Mouse (Mus musculus) liver, embryonic 13.5 days (tissue): Measurements from ENCODE around the gene Wrap53. TPM values are rescaled to one million over a fixed set of nuclear protein-coding genes. Genes with fewer than 3 reads are reported as not detected.
A peak's percentile ranks its signal among the peaks of the same experiment; 100 is the strongest.
"Not testable (repeated sequence)": the region's sequence is repeated elsewhere in the genome, so short reads cannot be mapped to it uniquely, and the experiment has no call there.

ENCODE experiments used
- ATAC-seq: fragments of 200-750 bp; cut with Nextera tagmentation; 2 replicates; pipeline ENCODE4 v1.8.0; 2017; ENCODE audit warnings: low read depth, mild to moderate bottlenecking, moderate number of reproducible peaks, moderate library complexity
- DNase-seq: peaks from one replicate; pipeline ENCODE4 v3.0.0; 2022
- H3K27ac ChIP-seq: fragments of 300-500 bp; sonication (generic); 2 replicates; pipeline ENCODE4 v1.5.1; 2015; ENCODE audit warnings: moderate library complexity, mild to moderate bottlenecking, inconsistent platforms
- H3K27me3 ChIP-seq: fragments of 300-500 bp; sonication (generic); 2 replicates; pipeline ENCODE4 v1.6.1; 2015; ENCODE audit warnings: mild to moderate bottlenecking, inconsistent platforms
- H3K36me3 ChIP-seq: fragments of 300-500 bp; sonication (generic); 2 replicates; pipeline ENCODE4 v1.6.1; 2015; ENCODE audit warnings: mild to moderate bottlenecking, inconsistent platforms
- H3K4me1 ChIP-seq: fragments of 300-500 bp; sonication (generic); replicated peaks from 2 replicates; pipeline ENCODE4 v1.6.1; 2015; ENCODE audit warnings: inconsistent platforms
- H3K4me2 ChIP-seq: fragments of 300-500 bp; sonication (generic); 2 replicates; pipeline ENCODE4 v1.6.1; 2015; ENCODE audit warnings: inconsistent platforms, mild to moderate bottlenecking, moderate library complexity
- H3K4me3 ChIP-seq: fragments of 300-500 bp; sonication (generic); replicated peaks from 2 replicates; pipeline ENCODE4 v1.5.1; 2015; ENCODE audit warnings: mild to moderate bottlenecking, inconsistent platforms
- H3K9ac ChIP-seq: fragments of 300-500 bp; sonication (generic); 2 replicates; pipeline ENCODE4 v1.6.1; 2015; ENCODE audit warnings: mild to moderate bottlenecking, inconsistent platforms
- H3K9me3 ChIP-seq: fragments of 300-500 bp; sonication (generic); replicated peaks from 2 replicates; pipeline ENCODE4 v1.6.1; 2016; ENCODE audit warnings: inconsistent platforms
- WGBS: fragments of 180-500 bp; shearing (Covaris S2); methylation state at CpG from one replicate; pipeline ENCODE4 v1.1.7; 2015; ENCODE audit not compliant: insufficient replicate concordance; 5-methylcytosine and 5-hydroxymethylcytosine counted together
- polyA plus RNA-seq: library from polyadenylated mRNA; unstranded; fragments of >200 nt; fragmentation: Nextera tagmentation; extraction: Ambion mirVana; gene quantifications from 2 replicates; pipeline ENCODE4 v1.2.1, GENCODE M21; 2015

Gene Wrap53
- 23.1 and 23.7 TPM in 2 replicates for polyA plus RNA-seq

GRCm38 (mm10) chr11:69580091-69580514 is at the start of gene Wrap53, which contains the start of gene Trp53:
Gene Wrap53, minus strand, starts transcription at chr11:69580255.
Gene Trp53, plus strand, starts transcription at chr11:69580359.
- peak; percentile 55 for ATAC-seq
- Histone ChIP-seq H3K27ac (peak within 1 kb of the TSS; percentile 96), H3K9ac (peak within 1 kb of the TSS; percentile 88), H3K4me1 (peaks cover 71% of the 10 kb centered on the region), H3K9me3 (no peaks in the 10 kb centered on the region), H3K36me3 (peaks cover 38% of the 10 kb centered on the region), H3K4me3 (peak within 1 kb of the TSS; percentile 76), H3K4me2 (peak within 1 kb of the TSS; percentile 93), H3K27me3 (no peaks in the 10 kb centered on the region)
- peak; percentile 89 for DNase-seq
- under 1% methylated on average over 13 of the region's 13 CpGs for WGBS

- H3K4me3 ChIP-seq: no peak overlapping the region
- no peaks in the 10 kb centered on the region for H3K36me3 ChIP-seq
- whole genome bisulfite sequencing: 53% methylated on average over 1 of the region's 1 CpGs
- H3K27me3 ChIP-seq: no peaks in the 10 kb centered on the region
- ATAC-seq (no peak), DNase-seq (no peak)
- no peak overlapping the region for H3K4me2 ChIP-seq
- H3K27ac ChIP-seq: no peak overlapping the region
- H3K9ac ChIP-seq: no peak overlapping the region
- H3K9me3 ChIP-seq: no peaks in the 10 kb centered on the region
- peaks cover 28% of the 10 kb centered on the region for H3K4me1 ChIP-seq
These were observed 49.7 kb upstream of the Wrap53 start for GRCm38 (mm10) chr11:69629802-69630201.

- Histone ChIP-seq H3K27me3 (no peaks in the 10 kb centered on the region), H3K9ac (no peak overlapping the region), H3K4me2 (no peak overlapping the region), H3K27ac (no peak overlapping the region), H3K4me3 (no peak overlapping the region), H3K36me3 (no peaks in the 10 kb centered on the region), H3K4me1 (peaks cover 17% of the 10 kb centered on the region), H3K9me3 (no peaks in the 10 kb centered on the region)
- peak; percentile 69 for DNase-seq
- no peak for ATAC-seq
- WGBS: 33% methylated on average over 6 of the region's 6 CpGs
These were observed 48.2 kb upstream of the Wrap53 start for GRCm38 (mm10) chr11:69628286-69628685.

- not testable (repeated sequence) for DNase-seq, H3K9me3 ChIP-seq, H3K36me3 ChIP-seq, H3K27ac ChIP-seq, H3K4me2 ChIP-seq, H3K9ac ChIP-seq, H3K27me3 ChIP-seq, H3K4me3 ChIP-seq, ATAC-seq
- peaks cover 40% of the 10 kb centered on the region for H3K4me1 ChIP-seq
- 68% methylated on average over 2 of the region's 2 CpGs for WGBS
These were observed 44.3 kb upstream of the Wrap53 start for GRCm38 (mm10) chr11:69624339-69624738.

GRCm38 (mm10) chr11:69623006-69623405 is 43.0 kb upstream of the Wrap53 start:
- DNase-seq: no peak
- Histone ChIP-seq H3K36me3 (no peaks in the 10 kb centered on the region), H3K27me3 (no peaks in the 10 kb centered on the region), H3K4me3 (0 out of 2 replicates have a peak overlapping the region, but pooled peaks have one; percentile 59), H3K4me2 (peak overlapping the region; percentile 72; the same call in 1 of the 2 replicates), H3K27ac (no peak overlapping the region), H3K9ac (no peak overlapping the region), H3K9me3 (no peaks in the 10 kb centered on the region), H3K4me1 (peaks cover 44% of the 10 kb centered on the region)
- ATAC-seq: no peak
- 66% methylated on average over 4 of the region's 4 CpGs for WGBS

GRCm38 (mm10) chr11:69622406-69622805 is 42.4 kb upstream of the Wrap53 start:
- peaks cover 50% of the 10 kb centered on the region for H3K4me1 ChIP-seq
- H3K36me3 ChIP-seq: no peaks in the 10 kb centered on the region
- WGBS: 53% methylated on average over 6 of the region's 6 CpGs
- peak overlapping the region; percentile 72 for H3K4me2 ChIP-seq
- ATAC-seq (no peak), DNase-seq (no peak)
- H3K9ac ChIP-seq: peak overlapping the region; percentile 66
- H3K27ac ChIP-seq: peak overlapping the region; percentile 79
- H3K27me3 ChIP-seq: no peaks in the 10 kb centered on the region
- H3K4me3 ChIP-seq: peak overlapping the region; percentile 59
- no peaks in the 10 kb centered on the region for H3K9me3 ChIP-seq

GRCm38 (mm10) chr11:69621571-69622268 is 41.7 kb upstream of the Wrap53 start, which contains the start of gene Sat2:
Gene Sat2, plus strand, starts transcription at chr11:69622024.
- Histone ChIP-seq H3K9ac (peak within 1 kb of the TSS; percentile 66), H3K27ac (peak within 1 kb of the TSS; percentile 79), H3K27me3 (peaks cover 5% of the 10 kb centered on the region), H3K4me1 (peaks cover 55% of the 10 kb centered on the region), H3K4me3 (peak within 1 kb of the TSS; percentile 59), H3K36me3 (no peaks in the 10 kb centered on the region), H3K9me3 (no peaks in the 10 kb centered on the region), H3K4me2 (peak within 1 kb of the TSS; percentile 72)
- ATAC-seq: peak; percentile 54
- 4% methylated on average over 20 of the region's 20 CpGs for WGBS
- no peak for DNase-seq

GRCm38 (mm10) chr11:69620394-69621081 is 40.5 kb upstream of the Wrap53 start:
- H3K4me2 ChIP-seq: peak overlapping the region; percentile 72
- no peak overlapping the region for H3K4me3 ChIP-seq
- 37% methylated on average over 7 of the region's 7 CpGs for WGBS
- H3K4me1 ChIP-seq: peaks cover 55% of the 10 kb centered on the region
- H3K27me3 ChIP-seq: peaks cover 5% of the 10 kb centered on the region
- H3K27ac ChIP-seq: peak overlapping the region; percentile 79
- no peaks in the 10 kb centered on the region for H3K9me3 ChIP-seq
- peak; percentile 49; the same call in 1 of the 2 replicates for ATAC-seq
- no peaks in the 10 kb centered on the region for H3K36me3 ChIP-seq
- peak overlapping the region; percentile 66; the same call in 1 of the 2 replicates for H3K9ac ChIP-seq
- no peak for DNase-seq

- H3K27ac ChIP-seq: peak within 1 kb of the TSS; percentile 55
- DNase-seq: no peak
- H3K36me3 ChIP-seq: no peaks in the 10 kb centered on the region
- no peaks in the 10 kb centered on the region for H3K9me3 ChIP-seq
- peak within 1 kb of the TSS; percentile 22 for H3K4me3 ChIP-seq
- H3K4me1 ChIP-seq: peaks cover 66% of the 10 kb centered on the region
- peak within 1 kb of the TSS; percentile 39; the same call in 1 of the 2 replicates for H3K9ac ChIP-seq
- H3K27me3 ChIP-seq: peaks cover 9% of the 10 kb centered on the region
- H3K4me2 ChIP-seq: peak within 1 kb of the TSS; percentile 47
- WGBS: 38% methylated on average over 5 of the region's 5 CpGs
- ATAC-seq: peak; percentile 32
These were observed 37.8 kb upstream of the Wrap53 start, which contains the start of gene Shbg for GRCm38 (mm10) chr11:69617805-69618204. Gene Shbg, minus strand, starts transcription at chr11:69617905.

GRCm38 (mm10) chr11:69616781-69617180 is 36.7 kb upstream of the Wrap53 start:
- H3K27ac ChIP-seq: peak overlapping the region; percentile 55; the same call in 1 of the 2 replicates
- H3K4me3 ChIP-seq: peak overlapping the region; percentile 22
- H3K9me3 ChIP-seq: no peaks in the 10 kb centered on the region
- H3K4me1 ChIP-seq: peaks cover 62% of the 10 kb centered on the region
- ATAC-seq (no peak), DNase-seq (no peak)
- H3K27me3 ChIP-seq: peaks cover 9% of the 10 kb centered on the region
- 48% methylated on average over 10 of the region's 10 CpGs for WGBS
- peak overlapping the region; percentile 39; the same call in 1 of the 2 replicates for H3K9ac ChIP-seq
- H3K36me3 ChIP-seq: no peaks in the 10 kb centered on the region
- peak overlapping the region; percentile 47 for H3K4me2 ChIP-seq

- Histone ChIP-seq H3K4me1 (peaks cover 59% of the 10 kb centered on the region), H3K9ac (peak overlapping the region; percentile 70; the same call in 1 of the 2 replicates), H3K4me2 (peak overlapping the region; percentile 75), H3K4me3 (peak overlapping the region; percentile 57)
- DNase-seq, ATAC-seq, H3K9me3 ChIP-seq, H3K27me3 ChIP-seq, H3K27ac ChIP-seq, H3K36me3 ChIP-seq: not testable (repeated sequence)
- 28% methylated on average over 11 of the region's 11 CpGs for WGBS
These were observed 34.2 kb upstream of the Wrap53 start for GRCm38 (mm10) chr11:69614257-69614588.
